Mouse (Mus musculus) embryo, embryonic 10.5 days (tissue): Measurements from ENCODE around the gene Epb41l4b.

Experiments used
- DNase-seq: peaks from one replicate; pipeline ENCODE4 v3.0.0-alpha.2; 2015; ENCODE audit warnings: low spot score

The Epb41l4b gene

GRCm38 (mm10) chr4:57153068-57153835 is 10.0 kb upstream of the Epb41l4b start:
- DNase-seq: peak; percentile 57

DNA sequence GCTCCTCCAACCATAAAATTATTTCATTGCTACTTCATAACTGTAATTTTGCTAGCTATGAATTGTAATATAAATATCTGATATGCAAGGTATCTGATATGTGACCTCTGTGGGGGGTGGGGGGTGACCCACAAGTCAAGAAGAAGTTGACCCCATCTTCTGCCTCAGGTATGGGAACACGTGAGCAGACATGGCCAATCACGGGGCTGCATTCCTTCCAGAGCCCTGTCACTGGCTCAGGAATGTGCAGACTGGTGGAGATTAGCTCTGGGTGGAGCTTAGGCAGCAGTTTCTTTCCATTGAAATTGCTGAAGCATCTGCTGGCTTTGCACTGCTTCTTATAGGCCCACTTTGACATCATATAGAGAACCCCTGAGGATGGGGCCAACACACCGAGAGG is 4.9 kb upstream of the Epb41l4b start:
- no peak for DNase-seq

DNA sequence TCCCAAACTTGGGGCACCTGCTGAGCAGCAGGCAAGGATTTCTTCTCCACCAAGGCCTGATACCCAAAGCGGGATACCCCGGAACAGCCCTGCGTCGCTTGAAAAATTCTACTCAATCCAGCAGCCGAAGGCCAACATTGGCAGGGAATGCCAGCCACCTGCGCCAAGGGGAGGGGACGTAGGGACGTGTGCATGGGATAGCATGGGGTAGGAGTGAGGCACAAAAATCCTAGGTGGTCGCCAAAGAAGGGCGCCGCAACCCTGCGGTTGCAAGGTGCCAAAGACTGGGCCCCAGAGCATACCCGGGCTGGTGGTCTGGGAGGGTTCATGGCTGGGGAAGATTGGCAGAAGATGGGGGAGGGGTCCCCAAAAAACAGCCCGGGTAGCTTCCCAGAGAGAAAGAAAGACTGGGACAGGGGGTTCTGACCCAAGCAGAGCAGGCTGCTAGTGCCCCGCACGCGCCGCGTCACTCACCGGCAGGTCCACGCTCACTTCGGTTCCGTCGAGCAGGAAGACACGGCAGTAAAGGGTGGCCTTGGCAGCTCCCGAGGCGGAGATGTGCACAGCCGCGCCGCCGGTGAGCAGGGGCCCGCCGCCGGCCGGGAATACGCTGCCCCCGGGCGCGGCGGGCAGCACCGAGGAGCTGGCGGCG is 737 bp downstream of the Epb41l4b start:
- peak; percentile 44 for DNase-seq

DNA sequence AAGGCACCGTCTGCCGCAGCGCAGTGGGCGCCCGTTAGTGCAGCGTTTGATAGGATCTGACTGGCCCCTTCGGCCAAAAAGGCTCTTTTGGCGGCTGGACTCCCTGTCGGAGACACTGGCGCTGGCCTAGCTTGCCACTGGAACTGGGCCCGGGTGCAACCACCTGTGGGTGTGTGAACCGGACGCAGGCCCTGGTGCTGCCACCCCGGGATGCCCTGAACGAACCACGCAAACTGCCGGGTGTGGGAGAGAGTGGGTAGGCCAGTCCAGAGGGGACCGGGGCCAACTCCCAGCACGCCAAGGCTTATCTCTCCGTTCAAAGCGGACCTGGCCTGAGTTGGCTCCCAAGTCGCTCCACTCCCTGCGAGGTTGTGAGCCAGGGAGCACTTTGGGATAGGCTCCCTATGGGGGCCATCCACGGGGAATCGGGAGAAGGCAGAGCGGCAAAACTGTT is 1.3 kb downstream of the Epb41l4b start:
- DNase-seq: no peak

DNA sequence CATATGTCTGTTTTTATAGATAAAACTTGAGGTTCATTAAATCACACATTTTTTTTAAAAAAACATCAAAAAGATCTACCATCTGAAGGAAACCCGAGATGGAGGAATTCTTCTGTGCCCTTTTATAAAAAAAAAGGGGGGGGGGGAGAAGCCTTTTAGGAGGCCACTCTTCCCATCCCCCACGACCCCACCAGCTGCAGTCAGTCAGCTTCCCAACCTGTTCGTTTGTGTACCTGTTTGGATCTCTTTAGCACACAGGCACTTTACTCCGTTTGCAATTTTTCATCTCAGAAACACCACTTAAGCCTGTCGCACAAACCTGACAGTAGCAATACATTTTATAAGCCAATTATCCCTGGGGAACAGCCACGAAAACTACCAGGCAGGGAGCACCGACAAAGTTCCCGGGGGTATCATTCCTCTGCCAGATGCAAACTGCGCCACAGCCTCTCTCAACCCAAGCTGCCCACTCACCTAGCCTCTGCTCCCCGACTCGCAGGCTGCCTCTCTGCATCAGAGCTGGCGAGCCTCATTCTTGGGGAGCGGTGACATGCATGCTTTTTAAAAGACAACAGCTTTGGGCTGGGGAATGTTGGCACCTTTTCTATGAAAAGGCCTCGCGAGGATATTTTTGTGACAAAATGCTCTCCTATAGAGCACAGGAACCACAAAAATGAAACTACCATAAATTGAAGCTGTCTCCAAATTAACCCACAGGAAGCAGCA is 2.1 kb downstream of the Epb41l4b start:
- peak; percentile 15 for DNase-seq

DNA sequence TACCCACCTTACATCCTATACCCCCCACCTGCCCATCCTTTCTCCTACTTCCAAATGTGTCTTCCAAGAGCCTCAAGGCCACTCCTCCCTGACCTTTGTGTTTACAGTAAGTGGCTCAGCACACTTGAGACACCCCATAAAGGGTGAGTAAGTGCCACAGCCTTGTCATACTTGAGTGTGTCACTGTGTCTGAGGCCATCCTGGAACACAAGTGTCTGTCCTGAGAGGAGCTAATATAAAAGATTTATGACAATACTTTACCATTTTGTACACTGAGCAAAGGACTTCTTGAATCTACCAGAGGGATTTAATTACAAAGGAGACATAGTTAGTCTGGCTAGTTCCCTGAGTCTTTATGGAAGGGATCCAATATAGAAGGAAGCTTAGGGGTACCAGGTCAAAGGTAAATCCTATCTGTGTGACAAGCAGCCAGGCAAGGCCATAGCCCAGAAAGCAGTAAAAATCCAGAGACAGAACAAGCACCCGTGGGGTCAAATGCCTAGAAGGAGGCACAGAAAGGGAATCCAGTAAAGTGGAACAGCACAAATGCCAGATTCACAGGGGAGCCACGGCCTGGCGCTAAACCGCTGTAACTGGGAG is 2.9 kb downstream of the Epb41l4b start:
- DNase-seq: peak; percentile 29

GRCm38 (mm10) chr4:57139433-57139832 is 3.8 kb downstream of the Epb41l4b start:
- DNase-seq: no peak

- DNase-seq: no peak
Measured at GRCm38 (mm10) chr4:57138093-57138440, 5.2 kb downstream of the Epb41l4b start.

- DNase-seq: no peak
Measured at GRCm38 (mm10) chr4:57137371-57138092, 5.7 kb downstream of the Epb41l4b start.

DNA sequence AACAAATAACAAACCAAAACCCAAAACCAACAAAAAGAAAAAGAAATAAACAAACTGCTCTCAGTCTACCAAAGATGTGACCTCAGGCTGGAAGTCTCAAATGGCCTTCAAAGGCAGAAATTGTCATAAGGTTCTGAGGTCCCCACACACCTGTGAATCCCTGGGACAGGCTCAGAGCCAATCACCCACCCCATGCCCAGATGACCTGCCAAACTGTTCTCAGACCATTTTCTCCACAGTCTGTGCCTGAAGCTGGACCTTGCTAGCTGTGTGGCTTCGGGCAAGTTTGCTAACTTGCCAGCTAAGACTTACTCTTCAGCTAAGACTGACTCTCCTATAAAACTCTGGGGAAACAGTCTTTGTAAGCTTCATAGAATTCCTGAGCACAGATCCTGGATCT is 7.8 kb downstream of the Epb41l4b start:
- no peak for DNase-seq

GRCm38 (mm10) chr4:57134554-57134953 is 8.7 kb downstream of the Epb41l4b start:
- no peak for DNase-seq

- DNase-seq: no peak
Measured at GRCm38 (mm10) chr4:57131839-57132238, 11.4 kb downstream of the Epb41l4b start.

DNA sequence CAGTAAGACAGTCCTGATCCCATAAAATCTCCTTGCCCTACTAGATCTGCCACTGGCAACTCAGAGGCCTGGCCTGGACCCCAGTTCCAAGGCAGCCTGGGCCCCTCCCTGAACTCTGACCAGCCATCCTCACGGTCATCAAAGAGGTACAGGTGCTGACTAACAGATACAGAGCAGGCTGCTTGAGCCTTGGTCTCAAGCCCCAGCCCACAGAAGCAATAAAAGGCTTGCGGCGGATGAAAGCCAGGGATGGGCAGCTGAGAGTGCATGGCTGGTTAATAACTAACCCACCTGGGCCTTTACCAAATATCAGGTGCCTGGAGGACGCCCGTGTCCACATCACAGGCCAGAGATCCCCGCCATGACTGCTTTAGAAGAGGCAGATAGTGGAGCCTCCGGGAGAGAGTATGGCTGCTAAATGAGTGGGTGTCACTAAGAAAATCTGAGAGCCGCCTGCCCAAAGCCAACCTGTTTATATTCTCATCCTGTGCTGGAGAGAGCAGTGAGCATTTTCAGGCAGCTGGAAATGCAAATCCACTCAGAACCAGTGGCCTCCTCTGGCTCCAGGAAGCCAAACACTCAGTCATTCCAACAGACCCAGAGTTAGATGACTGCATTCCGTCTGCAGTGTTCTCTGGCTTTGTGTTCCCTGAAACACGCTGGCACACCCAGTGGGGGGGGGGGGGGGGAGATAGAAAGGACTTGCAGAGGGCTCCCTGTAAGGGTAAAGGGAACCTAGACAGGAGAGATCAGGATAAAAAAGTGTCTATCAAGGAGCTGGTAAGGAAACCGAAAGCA is 13.3 kb downstream of the Epb41l4b start:
- no peak for DNase-seq

- no peak for DNase-seq
Measured at GRCm38 (mm10) chr4:57123003-57123402, 20.2 kb downstream of the Epb41l4b start.

GRCm38 (mm10) chr4:57122166-57122565 is 21.1 kb downstream of the Epb41l4b start:
- no peak for DNase-seq

DNA sequence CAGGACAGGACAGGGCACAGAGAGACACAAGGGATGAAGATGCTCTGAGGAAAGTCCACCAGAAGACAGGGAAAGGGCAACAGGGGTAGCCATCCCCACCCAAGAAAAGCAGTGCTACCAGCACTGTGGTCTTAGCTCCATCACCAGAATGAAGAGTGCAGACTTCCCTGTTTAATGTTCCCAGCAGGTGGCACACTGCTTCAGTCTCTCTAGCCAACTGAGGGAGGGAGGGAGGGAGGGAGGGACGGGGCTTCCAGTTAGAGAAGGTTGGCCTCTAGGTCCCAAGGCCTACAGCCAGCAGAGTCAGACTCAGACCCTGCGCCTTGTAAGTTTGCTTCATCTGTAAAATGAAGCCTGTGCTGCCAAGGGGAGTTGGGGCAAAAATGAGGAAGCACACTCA is 22.7 kb downstream of the Epb41l4b start:
- DNase-seq: peak; percentile 63

- DNase-seq: no peak
Measured at GRCm38 (mm10) chr4:57119976-57120375, 23.3 kb downstream of the Epb41l4b start.

DNA sequence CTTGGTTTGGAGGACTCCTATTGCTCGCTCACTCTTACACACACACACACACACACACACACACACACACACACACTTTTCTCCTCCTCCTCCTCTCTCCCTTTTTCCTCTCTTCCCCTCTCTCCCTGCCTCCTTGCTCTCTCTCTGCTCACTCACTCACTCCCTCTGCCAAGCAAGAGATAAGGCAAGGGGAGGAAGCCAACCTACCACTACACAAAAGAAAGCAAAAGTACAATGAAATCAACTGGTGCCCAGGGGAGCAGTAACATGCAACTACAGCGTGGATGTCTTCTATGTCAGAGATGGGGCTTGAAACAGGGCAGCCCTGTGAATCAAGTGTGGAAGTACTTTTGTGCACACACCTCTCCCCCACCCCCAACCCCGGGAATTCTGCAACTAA is 24.4 kb downstream of the Epb41l4b start:
- no peak for DNase-seq

DNA sequence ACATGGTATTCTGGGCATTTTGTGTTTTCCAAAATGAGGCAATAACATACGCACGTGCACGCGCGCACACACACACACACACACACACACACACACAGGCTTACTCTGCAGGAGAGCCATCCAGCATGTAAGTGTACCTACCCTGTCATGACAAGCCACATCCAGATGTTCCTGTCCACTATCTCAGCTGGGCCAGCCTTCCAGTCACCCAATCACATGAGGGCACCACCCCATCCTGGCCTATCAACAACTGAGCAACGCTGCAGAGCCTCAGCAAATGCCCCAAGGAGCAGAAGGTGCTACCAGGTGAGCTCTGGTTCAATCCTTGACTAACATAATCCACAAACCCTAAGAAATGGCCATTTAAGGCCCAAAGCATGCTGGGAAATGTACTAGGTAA is 27.0 kb downstream of the Epb41l4b start:
- DNase-seq: no peak

GRCm38 (mm10) chr4:57114617-57115592 is 28.3 kb downstream of the Epb41l4b start:
- peak; percentile 42 for DNase-seq
